Mouse (Mus musculus) retina, postnatal 1 day (tissue): Measurements from ENCODE around the gene Sgip1.

Experiments
- DNase-seq: peaks from one replicate; pipeline ENCODE4 v3.0.0-alpha.2; 2012

Sgip1 gene

GRCm38 (mm10) chr4:102979385-102979784 lies 238.3 kb downstream of the Sgip1 start:
- no peak for DNase-seq

- no peak for DNase-seq
Measured at GRCm38 (mm10) chr4:102981709-102982108, 240.6 kb downstream of the Sgip1 start.

GRCm38 (mm10) chr4:102986173-102986572 lies 245.1 kb downstream of the Sgip1 start:
- peak; percentile 34 for DNase-seq

- DNase-seq = peak; percentile 85
Measured at GRCm38 (mm10) chr4:102986917-102987316, 245.8 kb downstream of the Sgip1 start.

- peak; percentile 64 for DNase-seq
Measured at GRCm38 (mm10) chr4:102987325-102987724, 246.2 kb downstream of the Sgip1 start.

- DNase-seq = no peak
Measured at GRCm38 (mm10) chr4:102987756-102988155, 246.7 kb downstream of the Sgip1 start.

- no peak for DNase-seq
Measured at GRCm38 (mm10) chr4:102988526-102988925, 247.4 kb downstream of the Sgip1 start.

GRCm38 (mm10) chr4:102989391-102989790 lies 248.3 kb downstream of the Sgip1 start:
- no peak for DNase-seq

- no peak for DNase-seq
Measured at GRCm38 (mm10) chr4:102990016-102990415, 248.9 kb downstream of the Sgip1 start.

- DNase-seq = no peak
Measured at GRCm38 (mm10) chr4:102990595-102991340, 249.7 kb downstream of the Sgip1 start.

- no peak for DNase-seq
Measured at GRCm38 (mm10) chr4:102991685-102992084, 250.6 kb downstream of the Sgip1 start.

- peak; percentile 60 for DNase-seq
Measured at GRCm38 (mm10) chr4:103004681-103005080, 263.6 kb downstream of the Sgip1 start.

- DNase-seq = peak; percentile 26
Measured at GRCm38 (mm10) chr4:103005190-103005945, 264.3 kb downstream of the Sgip1 start.

GRCm38 (mm10) chr4:103006266-103006665 lies 265.2 kb downstream of the Sgip1 start:
- DNase-seq = no peak

GRCm38 (mm10) chr4:103006943-103007418 lies 265.9 kb downstream of the Sgip1 start:
- DNase-seq = peak; percentile 73

- peak; percentile 37 for DNase-seq
Measured at GRCm38 (mm10) chr4:103010734-103011133, 269.6 kb downstream of the Sgip1 start.

- DNase-seq = no peak
Measured at GRCm38 (mm10) chr4:103011823-103012222, 270.7 kb downstream of the Sgip1 start.

GRCm38 (mm10) chr4:103013490-103013889 lies 272.4 kb downstream of the Sgip1 start:
- no peak for DNase-seq
